Mouse (Mus musculus) megakaryocyte, embryonic 14.5 days (primary cell): ENCODE results near the gene Fhdc1. TPM values are rescaled to one million over a fixed set of nuclear protein-coding genes. Genes with fewer than 3 reads are reported as not detected.
A peak's percentile ranks its signal among the peaks of the same experiment; 100 is the strongest.

ENCODE experiments used
- H3K27me3 ChIP-seq: replicated peaks from 2 replicates; pipeline ENCODE3; 2012; ENCODE audit warnings: inconsistent platforms
- H3K36me3 ChIP-seq: replicated peaks from 2 replicates; pipeline ENCODE3; 2012; ENCODE audit warnings: low read length, inconsistent platforms, mixed read lengths
- H3K4me1 ChIP-seq: 2 replicates; pipeline ENCODE4 v1.6.1; 2012; ENCODE audit warnings: inconsistent platforms
- H3K4me3 ChIP-seq: replicated peaks from 2 replicates; pipeline ENCODE3; 2012; ENCODE audit warnings: moderate library complexity, mild to moderate bottlenecking, inconsistent platforms
- H3K9me3 ChIP-seq: 2 replicates; pipeline ENCODE4 v1.6.1; 2012; ENCODE audit warnings: inconsistent platforms
- FLI1 ChIP-seq: IDR thresholded peaks from 2 replicates; pipeline ENCODE4 v1.6.1; 2012; ENCODE audit warnings: low read length, inconsistent platforms, mixed read lengths
- GATA1 ChIP-seq: IDR thresholded peaks from 3 replicates; pipeline ENCODE4 v1.6.1; 2012; ENCODE audit warnings: mixed read lengths, low read length, inconsistent platforms, borderline replicate concordance
- polyA plus RNA-seq: library from polyadenylated mRNA; stranded (reverse); fragments of >175 nt; gene quantifications from 2 replicates; pipeline ENCODE4 v1.2.3, GENCODE M21; 2012; ENCODE audit warnings: low replicate concordance; ENCODE audit not compliant: insufficient read depth

Fhdc1 gene
- polyA plus RNA-seq, 1 experiment, result 0.92 TPM

GRCm38 (mm10) chr3:84412920-84413319 is 67.3 kb downstream of the Fhdc1 start:
- H3K4me3 ChIP-seq, result no peak overlapping the region
- H3K9me3 ChIP-seq, result peaks cover 12% of the 10 kb centered on the region
- no peak for TF ChIP-seq FLI1
- no peak for TF ChIP-seq GATA1
- peaks cover 16% of the 10 kb centered on the region for H3K4me1 ChIP-seq
- peaks cover 63% of the 10 kb centered on the region for H3K27me3 ChIP-seq
- no peaks in the 10 kb centered on the region for H3K36me3 ChIP-seq

DNA sequence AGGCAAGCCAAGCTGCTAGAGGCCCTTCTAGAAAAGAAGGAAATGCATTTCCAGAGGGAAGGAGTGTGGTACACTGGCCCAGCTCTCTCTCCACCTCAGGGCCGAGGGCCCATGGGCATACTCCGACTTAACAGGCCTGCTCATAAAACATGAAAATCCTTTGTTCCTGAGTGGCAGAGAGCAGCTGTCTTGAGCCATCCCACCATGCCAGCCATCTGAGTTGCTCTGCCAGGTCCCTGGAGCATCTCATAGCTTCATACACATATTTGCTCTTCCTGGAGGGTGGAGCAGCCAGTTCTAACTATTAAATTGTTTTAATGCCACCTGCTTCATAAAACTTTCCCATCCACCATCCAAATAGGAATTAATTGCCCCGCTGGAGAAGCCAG is 70.8 kb downstream of the Fhdc1 start:
- Histone ChIP-seq H3K27me3 (peaks cover 72% of the 10 kb centered on the region), H3K4me3 (no peak overlapping the region), H3K4me1 (peaks cover 16% of the 10 kb centered on the region), H3K9me3 (peaks cover 12% of the 10 kb centered on the region), H3K36me3 (no peaks in the 10 kb centered on the region)
- TF ChIP-seq GATA1 (no peak), FLI1 (no peak)

DNA sequence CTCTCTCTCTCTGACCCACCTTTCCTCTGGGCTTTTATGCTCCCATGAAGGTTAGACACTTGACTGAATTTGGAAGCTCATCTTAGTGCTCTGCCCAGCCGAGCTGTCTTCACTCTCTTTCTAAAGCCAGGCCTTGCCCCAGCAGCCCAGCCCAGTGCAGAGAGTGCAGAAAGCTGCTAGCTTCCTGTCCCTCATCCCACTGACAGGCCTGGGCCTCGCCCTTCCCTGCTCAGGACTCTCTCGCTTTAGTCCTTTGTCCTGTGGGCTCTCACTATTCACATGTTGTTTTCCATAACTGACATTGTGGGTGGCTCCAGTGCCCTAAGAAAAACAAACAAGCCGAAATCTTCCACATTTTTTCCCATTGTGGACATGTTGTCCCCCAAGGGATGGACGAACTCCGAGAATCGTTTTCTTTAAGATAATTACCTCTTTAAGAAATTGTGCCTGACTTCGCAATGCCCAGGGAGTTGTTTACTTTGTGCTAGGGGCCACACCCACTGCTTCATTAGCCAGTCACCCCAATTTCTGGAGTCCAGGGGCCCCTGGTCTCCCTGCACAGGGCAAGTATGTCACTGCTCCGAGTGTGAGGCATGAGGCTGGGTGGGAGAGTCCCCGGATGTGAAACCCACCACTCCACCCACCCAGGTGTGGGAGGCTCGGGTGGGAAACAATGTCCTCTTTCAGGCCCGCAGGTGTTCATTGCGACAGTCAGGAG is 71.3 kb downstream of the Fhdc1 start:
- H3K27me3 ChIP-seq, result peaks cover 73% of the 10 kb centered on the region
- H3K9me3 ChIP-seq, result peaks cover 12% of the 10 kb centered on the region
- peaks cover 11% of the 10 kb centered on the region for H3K4me1 ChIP-seq
- TF ChIP-seq GATA1 (no peak), FLI1 (no peak)
- no peak overlapping the region for H3K4me3 ChIP-seq
- no peaks in the 10 kb centered on the region for H3K36me3 ChIP-seq

- TF ChIP-seq GATA1 (no peak), FLI1 (no peak)
- Histone ChIP-seq H3K4me1 (no peaks in the 10 kb centered on the region), H3K36me3 (no peaks in the 10 kb centered on the region), H3K9me3 (no peaks in the 10 kb centered on the region; the same call in 1 of the 2 replicates), H3K4me3 (no peak overlapping the region), H3K27me3 (peaks cover 58% of the 10 kb centered on the region)
These were observed 74.7 kb downstream of the Fhdc1 start for GRCm38 (mm10) chr3:84405523-84405922.

GRCm38 (mm10) chr3:84403389-84403788 is 76.8 kb downstream of the Fhdc1 start:
- TF ChIP-seq GATA1, result no peak
- peaks cover 47% of the 10 kb centered on the region for H3K27me3 ChIP-seq
- no peak overlapping the region for H3K4me3 ChIP-seq
- H3K9me3 ChIP-seq, result peaks cover 3% of the 10 kb centered on the region
- no peaks in the 10 kb centered on the region for H3K36me3 ChIP-seq
- no peaks in the 10 kb centered on the region for H3K4me1 ChIP-seq

DNA sequence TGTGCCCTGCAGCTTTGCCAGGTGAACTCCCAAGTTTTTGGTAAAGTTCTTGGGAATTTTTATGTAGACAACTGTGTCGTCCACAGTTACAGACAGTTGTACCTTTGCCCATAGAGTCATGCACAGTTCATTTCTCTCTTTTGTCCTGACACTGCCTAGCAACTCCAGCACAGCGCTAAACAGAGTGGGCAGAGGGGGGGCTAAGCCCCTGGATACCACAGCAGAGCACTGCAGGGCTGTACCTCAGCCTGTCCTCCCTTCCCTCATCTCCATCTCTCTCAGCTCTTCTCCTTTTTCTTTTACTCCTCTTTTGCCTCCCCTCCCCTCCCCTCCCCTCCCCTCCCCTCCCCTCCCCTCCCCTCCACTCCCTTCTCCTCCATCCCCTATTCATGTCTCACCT is 77.5 kb downstream of the Fhdc1 start:
- peaks cover 51% of the 10 kb centered on the region for H3K27me3 ChIP-seq

DNA sequence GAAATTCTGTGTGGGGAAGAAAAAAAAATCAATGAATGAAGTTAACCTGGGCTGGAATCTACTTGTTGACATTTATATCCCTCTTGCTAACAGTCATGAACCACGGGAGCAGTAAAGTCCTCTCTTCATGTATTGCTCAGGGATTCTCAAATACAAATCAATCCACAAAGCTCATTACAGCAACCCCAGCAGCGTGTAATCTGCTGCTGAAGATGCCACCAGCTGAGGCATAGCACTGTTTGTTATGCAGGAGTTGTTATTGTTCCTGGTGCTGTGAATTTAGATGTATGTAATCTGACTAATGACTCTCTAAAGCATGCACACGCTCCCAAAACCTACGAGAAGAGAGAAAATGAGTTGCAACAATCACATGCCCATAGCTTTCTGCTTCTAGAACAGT is 82.3 kb downstream of the Fhdc1 start:
- Histone ChIP-seq H3K4me1 (peaks cover 8% of the 10 kb centered on the region), H3K36me3 (no peaks in the 10 kb centered on the region), H3K27me3 (peaks cover 35% of the 10 kb centered on the region), H3K9me3 (peaks cover 7% of the 10 kb centered on the region), H3K4me3 (no peak overlapping the region)
- TF ChIP-seq FLI1 (no peak), GATA1 (no peak)

More for the DNA sequence above, 77.5 kb downstream of the Fhdc1 start:
- TF ChIP-seq GATA1 (no peak), FLI1 (no peak)
- Histone ChIP-seq H3K4me3 (no peak overlapping the region), H3K9me3 (peaks cover 7% of the 10 kb centered on the region), H3K36me3 (no peaks in the 10 kb centered on the region), H3K4me1 (no peaks in the 10 kb centered on the region)

DNA sequence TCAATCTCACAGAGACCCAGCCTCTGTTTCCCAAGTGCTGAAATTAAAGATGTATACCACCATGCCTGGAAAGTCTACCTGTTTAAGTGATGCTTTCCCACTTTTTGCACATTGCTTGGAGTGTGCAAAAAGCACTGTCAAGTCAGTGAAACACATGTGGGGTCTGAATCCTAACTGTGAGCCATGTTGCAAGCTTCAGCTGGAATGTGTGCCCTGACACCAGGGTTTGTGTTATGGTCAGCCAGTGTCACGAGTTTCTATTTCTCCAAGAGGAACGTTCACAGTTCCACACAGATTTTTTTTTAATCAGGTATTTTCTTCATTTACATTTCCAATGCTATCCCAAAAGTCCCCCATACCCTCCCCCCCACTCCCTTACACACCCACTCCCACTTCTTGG is 84.0 kb downstream of the Fhdc1 start:
- H3K27me3 ChIP-seq, result peaks cover 34% of the 10 kb centered on the region
- H3K9me3 ChIP-seq, result peaks cover 15% of the 10 kb centered on the region
- peaks cover 8% of the 10 kb centered on the region for H3K4me1 ChIP-seq
- no peaks in the 10 kb centered on the region for H3K36me3 ChIP-seq
- TF ChIP-seq GATA1 (no peak), FLI1 (no peak)
- H3K4me3 ChIP-seq, result no peak overlapping the region

DNA sequence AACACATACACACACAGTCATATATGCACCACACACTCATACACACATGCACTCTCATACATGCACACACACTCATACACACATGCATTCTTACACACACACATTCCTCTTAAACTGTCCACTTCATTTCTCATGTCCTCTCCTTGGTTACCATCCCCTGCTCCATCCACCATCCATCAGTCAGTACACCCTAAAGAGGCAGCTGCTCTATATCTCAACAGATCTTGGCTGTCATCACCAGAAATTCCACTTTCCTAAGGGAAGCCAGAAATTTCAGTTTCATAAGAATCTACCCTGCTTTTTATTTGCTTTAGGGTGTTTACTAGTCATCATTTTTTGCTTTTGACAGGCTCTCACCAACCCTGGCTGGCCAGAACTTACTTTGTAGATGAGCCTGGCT is 84.4 kb downstream of the Fhdc1 start:
- Histone ChIP-seq H3K27me3 (peaks cover 33% of the 10 kb centered on the region), H3K9me3 (peaks cover 19% of the 10 kb centered on the region), H3K36me3 (no peaks in the 10 kb centered on the region), H3K4me3 (no peak overlapping the region), H3K4me1 (peaks cover 8% of the 10 kb centered on the region)
- TF ChIP-seq GATA1 (no peak), FLI1 (no peak)

- TF ChIP-seq GATA1, result no peak
- TF ChIP-seq FLI1, result no peak
- peaks cover 21% of the 10 kb centered on the region for H3K9me3 ChIP-seq
- H3K4me3 ChIP-seq, result peak overlapping the region; percentile 53
- peaks cover 29% of the 10 kb centered on the region for H3K27me3 ChIP-seq
- peaks cover 8% of the 10 kb centered on the region for H3K4me1 ChIP-seq
- no peaks in the 10 kb centered on the region for H3K36me3 ChIP-seq
These were observed 85.3 kb downstream of the Fhdc1 start for GRCm38 (mm10) chr3:84394841-84395447.

Other genes starting within 250 kb of the Fhdc1 start
- not detected in 2 replicates for gene Trim2, start 173.6 kb downstream of the Fhdc1 start, polyA plus RNA-seq
- gene Arfip1, start 102.2 kb upstream of the Fhdc1 start, polyA plus RNA-seq, result 9.3 TPM in 1 of 2 replicates, not detected in the other
- not detected in 2 replicates for gene Tigd4, start 113.1 kb upstream of the Fhdc1 start, polyA plus RNA-seq
- 0.49 TPM in 1 of 2 replicates, not detected in the other for gene Tmem154, start 185.8 kb upstream of the Fhdc1 start, polyA plus RNA-seq